Mouse (Mus musculus) C2C12 (cell line): ENCODE data around the gene Erc1.

Source experiments
- CTCF ChIP-seq: IDR thresholded peaks from one replicate; pipeline ENCODE4 v1.5.1; 2011; ENCODE audit not compliant: control insufficient read depth, insufficient read depth, insufficient read length
- MAX ChIP-seq: IDR thresholded peaks from one replicate; pipeline ENCODE4 v1.6.1; 2011; ENCODE audit warnings: mild to moderate bottlenecking, control low read depth
- MYOD1 ChIP-seq: IDR thresholded peaks from one replicate; pipeline ENCODE4 v1.6.1; 2011; ENCODE audit warnings: low read depth; ENCODE audit not compliant: control insufficient read depth, insufficient read length
- MYOG ChIP-seq: IDR thresholded peaks from one replicate; pipeline ENCODE4 v1.6.1; 2011; ENCODE audit not compliant: control insufficient read depth, insufficient read length; ENCODE audit errors: extremely low read depth

DNA sequence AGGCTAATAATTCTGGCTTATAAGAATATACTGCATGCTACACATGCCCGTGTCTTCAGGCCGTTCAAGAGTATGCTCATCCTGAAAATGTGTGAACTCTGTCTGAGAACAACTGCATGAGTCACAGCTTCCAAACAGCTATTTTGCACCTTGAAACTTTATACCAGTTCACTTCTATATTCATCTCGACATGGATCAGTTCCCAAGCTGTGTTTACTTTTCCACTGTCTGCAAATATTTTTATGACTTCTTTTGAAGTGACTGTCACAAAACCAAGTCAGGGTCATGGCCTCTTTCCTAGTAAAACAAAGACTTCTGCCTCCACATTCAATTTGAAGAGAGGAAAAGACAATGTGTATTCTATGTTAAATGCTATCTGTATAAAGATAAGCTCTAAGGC lies 178.2 kb downstream of the Erc1 start:
- TF ChIP-seq MYOD1 (no peak), MAX (no peak), CTCF (no peak), MYOG (no peak)
